Mouse (Mus musculus): Measurements from ENCODE around the gene Med12l. TPM values are rescaled to one million over a fixed set of nuclear protein-coding genes. Genes with fewer than 3 reads are reported as not detected.

Med12l gene
- polyA plus RNA-seq, 1 experiment, result 0.01 TPM

DNA sequence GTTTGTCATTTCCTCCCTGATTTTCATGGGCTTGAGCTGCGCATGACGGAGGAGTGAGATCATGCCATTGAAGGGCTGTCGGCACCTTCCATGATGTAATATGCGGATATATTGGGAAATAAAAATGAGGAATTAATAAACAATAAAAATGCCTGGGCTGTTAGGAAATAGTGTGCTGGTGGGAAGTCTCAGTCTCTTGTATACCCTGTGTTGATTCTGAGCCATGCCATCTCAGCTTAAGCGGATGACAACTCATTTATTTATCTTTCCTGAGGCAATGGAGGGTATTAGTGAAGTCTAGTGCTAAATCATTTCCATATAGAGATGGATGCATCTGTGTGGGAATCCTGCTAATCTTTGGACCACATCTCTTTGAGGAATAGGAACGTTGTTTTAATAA, 242.4 kb downstream of the Med12l start:
- TF ChIP-seq E2F4 (IDR thresholded peaks at IDR 0.05; ENCODE audit: insufficient read depth), result no peak
- TF ChIP-seq MYOG (IDR thresholded peaks at IDR 0.05; ENCODE audit: control insufficient read depth in 1 of 3, insufficient read depth in 1 of 3, insufficient read length in 2 of 3, low read depth in 2 of 3), result no peak
- no peak for TF ChIP-seq POLR2AphosphoS2 (IDR thresholded peaks at IDR 0.05; ENCODE audit: insufficient read length, low read depth)
- TF ChIP-seq REST (IDR thresholded peaks at IDR 0.05; ENCODE audit: insufficient read depth, insufficient read length), result no peak
- TF ChIP-seq TCF12 (IDR thresholded peaks at IDR 0.05; ENCODE audit: insufficient read depth, poor library complexity, severe bottlenecking), result no peak
- TF ChIP-seq MYOD1 (IDR thresholded peaks at IDR 0.05; ENCODE audit: control insufficient read depth in 1 of 3, insufficient read length in 2 of 3, low read depth in 2 of 3), result no peak
- no peak for TF ChIP-seq USF1 (IDR thresholded peaks at IDR 0.05; ENCODE audit: low read depth)
- no peak for TF ChIP-seq SRF (IDR thresholded peaks at IDR 0.05; ENCODE audit: control insufficient read depth, insufficient read length, low read depth)
- TF ChIP-seq CEBPB (IDR thresholded peaks at IDR 0.05; ENCODE audit: insufficient read depth, poor library complexity, severe bottlenecking), result no peak
- no peak for TF ChIP-seq MAX (IDR thresholded peaks at IDR 0.05; ENCODE audit: low read depth)
- Histone ChIP-seq H3ac (ENCODE audit: control insufficient read depth, insufficient read length) (no peak overlapping the region), H3K36me3 (ENCODE audit: control insufficient read depth, insufficient read depth) (no peaks in the 10 kb centered on the region), H3K4me3 (no peak overlapping the region), H3K79me2 (ENCODE audit: control insufficient read depth, insufficient read depth) (no peaks in the 10 kb centered on the region), H3K4me2 (ENCODE audit: low read depth) (no peak overlapping the region), H3K27me3 (ENCODE audit: control insufficient read depth, insufficient read depth, insufficient read length) (no peaks in the 10 kb centered on the region)

DNA sequence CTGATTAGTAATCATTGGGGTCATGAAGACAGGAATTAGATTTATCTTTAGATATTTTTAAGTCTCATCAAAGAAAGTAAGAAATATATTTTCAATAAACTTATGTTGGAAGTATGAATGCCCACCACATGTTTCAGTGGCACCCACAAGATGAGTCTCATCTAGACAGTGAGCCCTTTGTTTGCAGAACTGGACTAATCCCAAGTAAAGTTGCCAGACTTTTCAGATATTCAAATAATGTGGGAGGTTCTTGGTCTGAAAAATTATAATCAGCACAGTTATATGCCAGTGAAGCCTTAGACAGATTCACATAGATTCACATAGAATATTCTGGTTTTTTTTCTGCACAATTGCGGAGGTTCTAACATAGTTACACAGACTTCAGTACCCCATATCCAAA, 244.8 kb downstream of the Med12l start:
- TF ChIP-seq E2F4 (IDR thresholded peaks at IDR 0.05; ENCODE audit: insufficient read depth) (no peak), SRF (IDR thresholded peaks at IDR 0.05; ENCODE audit: control insufficient read depth, insufficient read length, low read depth) (no peak), MYOD1 (IDR thresholded peaks at IDR 0.05; ENCODE audit: control insufficient read depth in 1 of 3, insufficient read length in 2 of 3, low read depth in 2 of 3) (no peak), MYOG (IDR thresholded peaks at IDR 0.05; ENCODE audit: control insufficient read depth in 1 of 3, insufficient read depth in 1 of 3, insufficient read length in 2 of 3, low read depth in 2 of 3) (no peak), TCF3 (IDR thresholded peaks at IDR 0.05; ENCODE audit: insufficient read length, low read depth) (no peak), MAX (IDR thresholded peaks at IDR 0.05; ENCODE audit: low read depth) (no peak), USF1 (IDR thresholded peaks at IDR 0.05; ENCODE audit: low read depth) (no peak), TCF12 (IDR thresholded peaks at IDR 0.05; ENCODE audit: insufficient read depth, poor library complexity, severe bottlenecking) (no peak), REST (IDR thresholded peaks at IDR 0.05; ENCODE audit: insufficient read depth, insufficient read length) (no peak), POLR2A (IDR thresholded peaks at IDR 0.05; ENCODE audit: insufficient read length, low read depth) (no peak), CEBPB (IDR thresholded peaks at IDR 0.05; ENCODE audit: insufficient read depth, poor library complexity, severe bottlenecking) (no peak), POLR2AphosphoS2 (IDR thresholded peaks at IDR 0.05; ENCODE audit: insufficient read length, low read depth) (no peak)
- H3K4me3 ChIP-seq, result no peak overlapping the region
- no peaks in the 10 kb centered on the region for H3K27me3 ChIP-seq (ENCODE audit: control insufficient read depth, insufficient read depth, insufficient read length)
- H3ac ChIP-seq (ENCODE audit: control insufficient read depth, insufficient read length), result no peak overlapping the region
- H3K4me2 ChIP-seq (ENCODE audit: low read depth), result no peak overlapping the region
- H3K36me3 ChIP-seq (ENCODE audit: control insufficient read depth, insufficient read depth), result no peaks in the 10 kb centered on the region
- no peaks in the 10 kb centered on the region for H3K79me2 ChIP-seq (ENCODE audit: control insufficient read depth, insufficient read depth)

DNA sequence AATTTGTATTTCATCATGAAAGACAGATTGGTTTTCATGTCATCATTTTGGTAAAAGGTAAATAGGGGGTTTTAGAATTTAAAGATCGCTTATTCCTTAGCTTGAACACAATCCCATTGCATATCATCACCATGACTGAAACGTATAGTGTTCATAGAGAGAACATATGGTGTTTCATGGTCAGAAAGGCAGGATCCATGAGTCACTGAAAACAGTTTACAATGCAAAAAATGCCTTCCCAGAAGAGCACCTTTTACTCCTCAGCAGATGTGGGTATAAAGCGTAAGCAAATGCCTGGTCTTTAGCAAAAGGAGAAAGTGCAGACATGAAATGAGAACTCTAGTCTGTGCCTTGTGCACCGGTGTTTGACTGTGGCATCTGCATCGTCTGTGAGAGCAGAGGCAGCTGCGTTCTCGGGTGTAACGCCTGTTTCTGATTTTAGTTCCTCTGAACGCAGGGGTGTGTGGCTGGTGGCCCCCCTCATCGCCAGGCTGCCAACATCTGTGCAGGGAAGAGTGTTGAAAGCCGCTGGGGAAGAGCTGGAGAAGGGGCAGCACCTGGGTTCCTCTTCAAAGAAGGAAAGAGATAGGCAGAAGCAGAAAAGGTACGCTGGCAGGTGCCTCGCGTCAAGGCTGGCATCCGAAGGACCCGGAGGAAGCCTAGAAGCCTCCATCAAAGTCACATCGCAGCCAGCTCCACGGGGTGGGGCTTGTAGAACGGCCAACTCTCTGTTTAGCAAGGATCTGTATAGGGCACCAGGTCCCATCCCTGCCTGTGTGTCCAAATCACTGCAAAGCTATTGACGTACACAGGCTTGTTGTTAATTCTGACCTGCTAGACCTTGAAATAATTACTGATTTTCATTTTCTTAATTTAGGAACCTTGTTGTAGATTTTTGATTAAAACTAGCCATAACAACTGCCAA, 252.4 kb downstream of the Med12l start:
- Histone ChIP-seq H3K4me2 (ENCODE audit: low read depth) (no peak overlapping the region), H3K36me3 (ENCODE audit: control insufficient read depth, insufficient read depth) (no peaks in the 10 kb centered on the region), H3K4me3 (no peak overlapping the region), H3K27me3 (ENCODE audit: control insufficient read depth, insufficient read depth, insufficient read length) (no peaks in the 10 kb centered on the region), H3ac (ENCODE audit: control insufficient read depth, insufficient read length) (no peak overlapping the region), H3K79me2 (ENCODE audit: control insufficient read depth, insufficient read depth) (no peaks in the 10 kb centered on the region)
- TF ChIP-seq POLR2AphosphoS2 (IDR thresholded peaks at IDR 0.05; ENCODE audit: insufficient read length, low read depth) (no peak), MYOG (IDR thresholded peaks at IDR 0.05; ENCODE audit: control insufficient read depth in 1 of 3, insufficient read depth in 1 of 3, insufficient read length in 2 of 3, low read depth in 2 of 3) (no peak), MYOD1 (IDR thresholded peaks at IDR 0.05; ENCODE audit: control insufficient read depth in 1 of 3, insufficient read length in 2 of 3, low read depth in 2 of 3) (no peak), CEBPB (IDR thresholded peaks at IDR 0.05; ENCODE audit: insufficient read depth, poor library complexity, severe bottlenecking) (no peak), MAX (IDR thresholded peaks at IDR 0.05; ENCODE audit: low read depth) (no peak), REST (IDR thresholded peaks at IDR 0.05; ENCODE audit: insufficient read depth, insufficient read length) (no peak), E2F4 (IDR thresholded peaks at IDR 0.05; ENCODE audit: insufficient read depth) (no peak), TCF12 (IDR thresholded peaks at IDR 0.05; ENCODE audit: insufficient read depth, poor library complexity, severe bottlenecking) (no peak), TCF3 (IDR thresholded peaks at IDR 0.05; ENCODE audit: insufficient read length, low read depth) (no peak), USF1 (IDR thresholded peaks at IDR 0.05; ENCODE audit: low read depth) (no peak), POLR2A (IDR thresholded peaks at IDR 0.05; ENCODE audit: insufficient read length, low read depth) (no peak), SRF (IDR thresholded peaks at IDR 0.05; ENCODE audit: control insufficient read depth, insufficient read length, low read depth) (no peak)

DNA sequence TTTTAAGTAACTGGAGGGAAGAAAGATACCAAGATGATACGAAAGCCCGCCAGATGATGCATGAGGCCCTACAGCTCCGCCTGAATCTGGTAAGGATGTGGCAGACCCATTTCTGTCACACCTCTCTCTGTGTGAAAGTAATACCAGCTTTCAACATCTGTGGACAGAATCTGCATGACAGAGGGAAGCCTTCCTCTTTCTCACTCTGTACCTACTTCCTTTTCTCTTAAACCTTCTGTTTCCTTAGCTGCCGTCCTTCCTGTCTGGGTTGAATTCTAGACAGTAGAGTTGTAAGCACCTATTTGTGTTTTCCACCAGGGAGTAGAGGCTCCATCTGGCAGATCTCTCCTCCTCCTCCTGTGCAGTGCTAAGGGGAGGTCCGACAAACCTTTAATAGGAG, 255.1 kb downstream of the Med12l start:
- no peaks in the 10 kb centered on the region for H3K36me3 ChIP-seq (ENCODE audit: control insufficient read depth, insufficient read depth)
- H3K79me2 ChIP-seq (ENCODE audit: control insufficient read depth, insufficient read depth), result no peaks in the 10 kb centered on the region
- H3K4me3 ChIP-seq, result no peak overlapping the region
- H3K27me3 ChIP-seq (ENCODE audit: control insufficient read depth, insufficient read depth, insufficient read length), result no peaks in the 10 kb centered on the region
- H3K4me2 ChIP-seq (ENCODE audit: low read depth), result no peak overlapping the region
- TF ChIP-seq POLR2A (IDR thresholded peaks at IDR 0.05; ENCODE audit: insufficient read length, low read depth) (no peak), USF1 (IDR thresholded peaks at IDR 0.05; ENCODE audit: low read depth) (no peak), MYOD1 (IDR thresholded peaks at IDR 0.05; ENCODE audit: control insufficient read depth in 1 of 3, insufficient read length in 2 of 3, low read depth in 2 of 3) (no peak)
- H3ac ChIP-seq (ENCODE audit: control insufficient read depth, insufficient read length), result no peak overlapping the region
